Mouse (Mus musculus) liver, adult 2 months (tissue): ENCODE results near the gene Cdc14a. TPM values are rescaled to one million over a fixed set of nuclear protein-coding genes. Genes with fewer than 3 reads are reported as not detected.
"Not testable (repeated sequence)": the region's sequence is repeated elsewhere in the genome, so short reads cannot be mapped to it uniquely, and the experiment has no call there.

Experiments used
- DNase-seq: peaks from one replicate; pipeline ENCODE4 v3.0.0-alpha.2; 2011; ENCODE audit warnings: low read depth, low spot score; ENCODE audit errors: extremely low read depth
- H3K27ac ChIP-seq: fragments of 200-500 bp; replicated peaks from 2 replicates; pipeline ENCODE4 v1.5.1; 2012; ENCODE audit warnings: low read depth, mild to moderate bottlenecking, control low read depth, inconsistent platforms, low read length; ENCODE audit not compliant: insufficient read depth
- H3K27me3 ChIP-seq: fragments of 200-500 bp; 2 replicates; pipeline ENCODE4 v1.6.1; 2012; ENCODE audit warnings: mild to moderate bottlenecking, moderate library complexity, low read length, inconsistent platforms; ENCODE audit not compliant: control insufficient read depth, insufficient read depth
- H3K36me3 ChIP-seq: fragments of 200-500 bp; 2 replicates; pipeline ENCODE4 v1.6.1; 2012; ENCODE audit warnings: low read length, inconsistent platforms; ENCODE audit not compliant: control insufficient read depth, insufficient read depth
- H3K4me1 ChIP-seq: fragments of 200-500 bp; 2 replicates; pipeline ENCODE4 v1.6.1; 2011; ENCODE audit warnings: low read length; ENCODE audit not compliant: control insufficient read depth, insufficient read depth
- H3K4me3 ChIP-seq: fragments of 200-500 bp; 2 replicates; pipeline ENCODE4 v1.5.1; 2011; ENCODE audit warnings: low read depth, mild to moderate bottlenecking, control low read depth, low read length, moderate library complexity; ENCODE audit not compliant: insufficient read depth
- H3K79me2 ChIP-seq: fragments of 200-500 bp; 2 replicates; pipeline ENCODE4 v1.6.1; 2012; ENCODE audit warnings: inconsistent platforms, mild to moderate bottlenecking, low read length, moderate library complexity; ENCODE audit not compliant: control insufficient read depth, insufficient read depth
- H3K9ac ChIP-seq: fragments of 200-500 bp; 2 replicates; pipeline ENCODE4 v1.6.1; 2012; ENCODE audit warnings: low read depth, mild to moderate bottlenecking, control low read depth, inconsistent platforms, low read length
- CTCF ChIP-seq: fragments of 200-500 bp; IDR thresholded peaks from 2 replicates; pipeline ENCODE4 v1.5.1; 2011; ENCODE audit warnings: low read depth, low read length, control low read depth
- POLR2A ChIP-seq: fragments of 200-500 bp; IDR thresholded peaks from 2 replicates; pipeline ENCODE4 v1.6.1; 2011; ENCODE audit warnings: low read length, control low read depth; ENCODE audit not compliant: insufficient read depth; ENCODE audit errors: extremely low read depth
- WGBS: fragments of 180-500 bp; shearing (Covaris S2); methylation state at CpG from one replicate; pipeline ENCODE4 v1.1.7; 2018; 5-methylcytosine and 5-hydroxymethylcytosine counted together
- polyA plus RNA-seq: library from polyadenylated mRNA; depleted of rRNA; stranded (reverse); fragments of >200 nt; gene quantifications from 2 replicates; pipeline ENCODE4 v1.2.3, GENCODE M21; 2012
- total RNA-seq: library from RNA; depleted of rRNA; stranded (reverse); fragments of >200 nt; gene quantifications from 2 replicates; pipeline ENCODE4 v1.2.3, GENCODE M21; 2014

Gene Cdc14a
- total and polyA plus RNA-seq, 2 experiments, result 0.50 to 1.1 TPM

DNA sequence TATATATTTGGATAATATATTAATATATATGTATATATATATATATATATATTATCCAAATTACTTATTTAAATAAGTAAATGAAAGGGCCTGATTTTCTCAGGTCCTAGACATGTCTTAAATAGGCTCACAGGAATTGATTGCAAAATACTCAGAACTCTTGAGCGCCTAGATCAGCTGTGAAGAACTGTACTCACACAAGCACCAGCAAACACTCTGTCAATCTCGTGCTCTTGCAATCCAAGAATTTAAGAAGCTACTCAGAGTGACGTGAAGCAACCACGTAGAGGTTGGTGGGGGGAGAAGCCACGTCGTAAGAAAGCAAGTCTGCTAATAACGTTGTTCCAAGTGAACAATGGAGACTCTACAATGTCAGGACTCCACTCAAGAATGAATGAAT, 66.0 kb downstream of the Cdc14a start:
- H3K36me3 ChIP-seq, result no peaks in the 10 kb centered on the region
- DNase-seq, result no peak
- WGBS, result 94% methylated on average over 7 of the region's 7 CpGs
- H3K4me3 ChIP-seq, result no peak overlapping the region
- no peak for TF ChIP-seq CTCF
- TF ChIP-seq POLR2A, result no peak
- no peaks in the 10 kb centered on the region for H3K4me1 ChIP-seq
- no peak overlapping the region for H3K27ac ChIP-seq
- H3K27me3 ChIP-seq, result no peaks in the 10 kb centered on the region
- no peaks in the 10 kb centered on the region for H3K79me2 ChIP-seq
- H3K9ac ChIP-seq, result no peak overlapping the region

DNA sequence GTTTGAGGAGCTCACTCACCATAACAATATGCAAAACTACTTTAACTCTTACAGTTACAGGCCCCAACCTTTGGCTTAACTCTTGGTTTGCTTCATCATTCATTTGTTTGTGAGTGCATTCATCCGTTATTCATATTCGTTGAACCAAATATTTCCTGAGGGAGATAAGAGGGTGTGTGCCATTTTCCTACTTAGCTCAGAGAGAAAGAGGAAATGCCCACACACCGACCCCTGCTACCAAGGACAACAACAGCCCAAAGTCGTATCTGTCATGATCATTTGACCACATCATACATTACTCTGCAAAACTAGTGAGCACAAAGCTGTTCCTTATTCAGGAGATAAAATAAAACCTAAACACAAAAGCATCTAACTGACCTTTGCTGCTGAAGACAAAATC, 66.7 kb downstream of the Cdc14a start:
- no peak overlapping the region for H3K9ac ChIP-seq
- WGBS, result 68% methylated on average over 4 of the region's 4 CpGs
- H3K4me1 ChIP-seq, result no peaks in the 10 kb centered on the region
- H3K27me3 ChIP-seq, result no peaks in the 10 kb centered on the region
- TF ChIP-seq POLR2A (no peak), CTCF (no peak)
- DNase-seq, result no peak
- H3K4me3 ChIP-seq, result no peak overlapping the region
- H3K36me3 ChIP-seq, result no peaks in the 10 kb centered on the region
- no peaks in the 10 kb centered on the region for H3K79me2 ChIP-seq
- H3K27ac ChIP-seq, result no peak overlapping the region

DNA sequence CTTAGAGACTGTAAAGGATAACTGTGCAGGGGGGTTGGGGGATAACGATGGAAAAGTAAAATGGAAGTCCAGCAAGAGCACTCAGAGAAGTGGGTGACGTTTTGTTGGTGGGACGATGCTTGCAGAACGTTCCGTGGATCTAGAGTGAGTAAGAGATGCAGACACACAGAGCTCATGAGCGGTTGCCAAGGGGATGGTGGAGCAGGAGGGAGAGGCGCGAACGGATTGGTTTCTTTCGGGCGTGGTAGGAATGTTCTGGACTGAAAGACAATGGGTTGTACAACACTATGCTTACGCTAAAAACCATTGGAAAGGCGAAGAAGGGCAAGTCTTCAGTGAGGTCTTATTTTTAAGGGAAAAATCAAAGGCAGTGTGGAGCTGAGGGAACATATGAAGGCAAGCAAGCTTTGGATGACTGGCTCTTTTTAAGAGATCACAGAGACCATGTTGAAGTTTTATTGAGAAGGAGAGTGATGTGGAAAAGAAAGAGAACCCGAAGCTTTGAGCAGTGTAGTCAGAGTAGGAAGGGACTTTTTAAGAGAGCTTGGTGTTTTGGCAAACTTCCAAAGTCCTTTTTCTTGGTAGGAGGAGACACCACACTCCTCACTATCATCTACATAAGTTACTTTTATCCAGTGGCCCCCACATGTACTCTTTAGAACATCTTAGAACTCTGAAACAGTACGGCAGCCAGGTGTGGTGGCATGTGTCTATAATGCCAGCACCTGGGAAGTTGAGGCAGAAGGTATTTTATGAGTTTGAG, 68.6 kb downstream of the Cdc14a start:
- TF ChIP-seq CTCF, result no peak
- no peak overlapping the region for H3K27ac ChIP-seq
- no peak for DNase-seq
- no peaks in the 10 kb centered on the region for H3K27me3 ChIP-seq
- H3K79me2 ChIP-seq, result no peaks in the 10 kb centered on the region
- H3K4me1 ChIP-seq, result no peaks in the 10 kb centered on the region
- H3K9ac ChIP-seq, result no peak overlapping the region
- H3K4me3 ChIP-seq, result no peak overlapping the region
- WGBS, result 94% methylated on average over 15 of the region's 15 CpGs
- no peaks in the 10 kb centered on the region for H3K36me3 ChIP-seq

DNA sequence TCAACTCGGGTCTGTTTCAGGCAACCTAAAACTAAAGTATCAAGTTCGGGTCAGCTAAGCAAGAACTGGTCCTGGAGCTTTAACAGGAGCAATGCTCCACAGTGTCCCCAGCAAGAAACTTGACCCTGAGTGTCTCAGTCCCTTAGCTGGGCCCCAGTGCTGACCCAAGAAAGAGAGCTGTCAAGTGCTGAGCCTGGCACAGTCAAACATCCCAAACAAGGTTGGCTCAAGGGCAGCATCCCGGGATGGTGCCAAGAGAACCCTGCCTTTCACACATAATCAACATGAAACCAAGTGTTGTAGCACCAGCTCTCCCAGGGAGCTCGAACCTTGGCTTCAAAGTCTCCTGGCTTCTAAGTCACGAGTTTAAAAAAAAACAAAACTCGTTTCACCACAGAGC, 71.3 kb downstream of the Cdc14a start:
- H3K79me2 ChIP-seq, result no peaks in the 10 kb centered on the region
- no peak for TF ChIP-seq CTCF
- TF ChIP-seq POLR2A, result no peak
- H3K9ac ChIP-seq, result no peak overlapping the region
- no peak overlapping the region for H3K4me3 ChIP-seq
- H3K36me3 ChIP-seq, result no peaks in the 10 kb centered on the region
- H3K4me1 ChIP-seq, result no peaks in the 10 kb centered on the region
- no peaks in the 10 kb centered on the region for H3K27me3 ChIP-seq
- 79% methylated on average over 6 of the region's 6 CpGs for WGBS
- no peak overlapping the region for H3K27ac ChIP-seq
- no peak for DNase-seq

DNA sequence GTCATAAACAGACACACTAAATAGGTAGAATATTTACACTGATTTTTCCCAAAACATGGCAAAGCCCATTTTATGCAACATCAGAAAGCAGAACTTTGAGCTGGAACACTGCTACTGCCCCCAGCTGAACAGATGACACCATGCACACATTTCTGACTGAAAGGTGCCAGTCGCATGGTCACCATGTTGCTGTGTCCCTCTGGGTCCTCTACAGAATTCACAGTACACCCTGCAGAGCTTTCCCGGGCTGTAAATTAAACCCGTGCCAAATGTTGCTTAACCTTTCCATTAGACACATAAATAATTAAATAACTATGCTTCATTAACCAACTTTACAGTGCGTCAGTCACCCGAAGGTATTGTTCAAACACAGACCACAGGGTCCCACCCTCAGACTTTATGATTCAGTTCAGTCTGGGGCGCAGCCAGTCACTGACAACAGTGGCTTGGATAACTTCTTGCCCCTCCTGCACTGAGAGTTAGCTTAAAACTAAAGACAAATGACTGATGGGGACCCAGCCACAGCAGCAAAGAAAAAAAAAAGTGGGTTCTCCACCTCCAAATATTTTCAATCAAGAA, 73.4 kb downstream of the Cdc14a start:
- Histone ChIP-seq H3K9ac (no peak overlapping the region), H3K4me1 (no peaks in the 10 kb centered on the region), H3K27ac (no peak overlapping the region), H3K4me3 (no peak overlapping the region), H3K27me3 (no peaks in the 10 kb centered on the region), H3K36me3 (no peaks in the 10 kb centered on the region), H3K79me2 (no peaks in the 10 kb centered on the region)
- TF ChIP-seq POLR2A, result no peak
- no peak for TF ChIP-seq CTCF
- WGBS, result 96% methylated on average over 6 of the region's 6 CpGs
- no peak for DNase-seq

DNA sequence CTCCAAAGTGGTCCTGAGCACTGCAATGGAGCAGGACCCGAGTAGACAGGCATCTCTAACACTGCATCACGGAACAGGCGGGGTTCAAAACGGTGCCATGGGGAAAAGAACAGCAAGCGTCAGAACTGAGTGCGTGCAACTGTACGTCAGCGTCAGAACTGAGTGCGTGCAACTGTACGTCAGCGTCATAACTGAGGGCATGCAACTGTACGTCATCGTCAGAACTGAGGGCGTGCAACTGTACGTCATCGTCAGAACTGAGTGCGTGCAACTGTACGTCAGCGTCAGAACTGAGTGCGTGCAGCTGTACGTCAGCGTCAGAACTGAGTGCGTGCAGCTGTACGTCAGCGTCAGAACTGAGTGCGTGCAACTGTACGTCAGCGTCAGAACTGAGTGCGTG, 76.3 kb downstream of the Cdc14a start:
- not testable (repeated sequence) for H3K4me3 ChIP-seq, H3K4me1 ChIP-seq, H3K36me3 ChIP-seq, H3K79me2 ChIP-seq, H3K9ac ChIP-seq, H3K27me3 ChIP-seq, H3K27ac ChIP-seq, DNase-seq
- WGBS, result 96% methylated on average over 29 of the region's 29 CpGs
